20 mouse cellular contexts compared by ENCODE assay signal in the genomic region with DNA sequence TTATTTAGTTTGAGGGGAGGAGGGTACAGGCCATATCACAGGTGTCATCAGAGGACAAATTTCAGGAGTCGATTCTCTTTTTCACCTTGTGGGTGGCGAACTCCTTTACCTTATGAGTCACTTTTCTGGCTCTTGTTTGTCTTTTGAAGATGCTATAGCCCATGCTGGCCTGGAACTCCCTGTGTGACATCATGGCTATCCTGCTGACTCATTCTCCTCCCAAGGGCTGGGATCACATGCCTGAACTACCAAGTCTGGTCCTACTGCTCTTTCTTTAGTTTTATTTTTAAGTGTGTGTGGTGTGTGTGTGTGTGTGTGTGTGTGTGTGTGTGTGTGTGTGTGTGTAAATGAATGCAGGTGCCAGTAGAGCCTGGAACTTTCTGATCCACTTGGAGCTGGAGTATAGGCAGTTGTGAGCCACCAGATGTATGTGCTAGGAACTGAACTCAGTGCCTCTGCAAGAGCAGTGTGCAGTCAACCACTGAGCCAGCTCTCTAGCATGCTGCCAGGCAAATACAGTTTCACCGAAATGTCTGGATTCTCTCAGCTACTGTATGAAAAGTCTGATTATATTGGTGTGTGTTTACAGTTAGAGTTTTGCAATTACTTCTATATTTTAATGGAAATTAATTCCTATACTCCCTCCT. TPM values are rescaled to one million over a fixed set of nuclear protein-coding genes. Genes with fewer than 3 reads are reported as not detected.
DNase-seq lines count a peak whose midpoint lies in the region; ATAC-seq and TF ChIP-seq lines count a peak whose summit lies in the region.
"Had no signal": no experiment of that assay in that cellular context is flagged by ENCODE, and none has a peak within 500 bp of the region (broad histone marks: within the 10 kb centered on the region; RNA-seq: fewer than 3 reads in every experiment).

No protein-coding gene starts in this region.

- peak; percentile 85 for ATAC-seq in liver, embryonic 15.5 days (ENCODE audit: insufficient read depth)

- 62% methylated on average over 3 of the region's 3 CpGs for WGBS in liver, embryonic 15.5 days (ENCODE audit: insufficient replicate concordance)

- no peaks in the 10 kb centered on the region for H3K9me3 ChIP-seq in liver, embryonic 15.5 days (replicated peaks)
- H3K9me3 ChIP-seq: heart, embryonic 15.5 days; hindbrain, embryonic 13.5 days; limb, embryonic 12.5 days had no signal

- no peak overlapping the region for H3K4me3 ChIP-seq in C2C12 (ENCODE audit: insufficient read depth, poor library complexity, severe bottlenecking)
- H3K4me3 ChIP-seq in liver, embryonic 15.5 days (replicated peaks): no peak overlapping the region
- H3K4me3 ChIP-seq: heart, embryonic 15.5 days; hindbrain, embryonic 13.5 days; limb, embryonic 12.5 days; midbrain, embryonic 10.5 days had no signal

- no peak overlapping the region for H3K4me2 ChIP-seq in liver, embryonic 15.5 days
- H3K4me2 ChIP-seq: heart, embryonic 15.5 days; hindbrain, embryonic 13.5 days; limb, embryonic 12.5 days had no signal

- DNase-seq in NIH3T3 (ENCODE audit: low read depth): peak; percentile 71
- peak; percentile 63 for DNase-seq in c-Kit-negative CD71-positive TER-119-positive erythroid progenitor cells, embryonic 14.5 days (ENCODE audit: low read depth, low spot score)
- DNase-seq in cerebellum, adult 9-10 months: no peak
- DNase-seq in neural tube, embryonic 10.5 days (ENCODE audit: extremely low spot score, low spot score): no peak
- DNase-seq in kidney, adult 11 months: no peak
- no peak for DNase-seq in left cerebral cortex, postnatal 4 days
- DNase-seq: cerebellum, adult 11 months; kidney, adult 18-20 months; lung, postnatal 10 days; right cerebral cortex, postnatal 25 days had no signal

- H3K4me1 ChIP-seq in liver, embryonic 15.5 days (replicated peaks): peaks cover 13% of the 10 kb centered on the region
- H3K4me1 ChIP-seq: heart, embryonic 15.5 days; hindbrain, embryonic 13.5 days; limb, embryonic 12.5 days; midbrain, embryonic 10.5 days had no signal

- no peak for TF ChIP-seq CTCF in C2C12 (IDR thresholded peaks at IDR 0.05; ENCODE audit: control insufficient read depth, insufficient read depth, insufficient read length)

- no peaks in the 10 kb centered on the region for H3K27me3 ChIP-seq in C2C12 (ENCODE audit: control insufficient read depth, insufficient read depth, insufficient read length)
- H3K27me3 ChIP-seq in liver, embryonic 15.5 days: no peaks in the 10 kb centered on the region
- H3K27me3 ChIP-seq: heart, embryonic 15.5 days; hindbrain, embryonic 13.5 days; limb, embryonic 12.5 days had no signal

- intact Hi-C loops in left cerebral cortex, postnatal 4 days (cut with DNase I): no loop called here

- no peak overlapping the region for H3K9ac ChIP-seq in liver, embryonic 15.5 days
- H3K9ac ChIP-seq: heart, embryonic 15.5 days; hindbrain, embryonic 13.5 days; limb, embryonic 12.5 days had no signal

- no peaks in the 10 kb centered on the region for H3K79me3 ChIP-seq in C2C12 (ENCODE audit: low read depth)

- peak overlapping the region; percentile 72 for H3K27ac ChIP-seq in liver, embryonic 15.5 days (replicated peaks)
- H3K27ac ChIP-seq: heart, embryonic 15.5 days; hindbrain, embryonic 13.5 days; limb, embryonic 12.5 days; midbrain, embryonic 10.5 days had no signal

- H3ac ChIP-seq in C2C12 (ENCODE audit: control insufficient read depth, insufficient read length, low read depth): no peak overlapping the region

- no peaks in the 10 kb centered on the region for H3K79me2 ChIP-seq in C2C12 (ENCODE audit: control insufficient read depth, insufficient read depth)

- no peaks in the 10 kb centered on the region for H3K36me3 ChIP-seq in C2C12 (ENCODE audit: control insufficient read depth, insufficient read depth)
- no peaks in the 10 kb centered on the region for H3K36me3 ChIP-seq in liver, embryonic 15.5 days (replicated peaks)
- H3K36me3 ChIP-seq: heart, embryonic 15.5 days; hindbrain, embryonic 13.5 days; limb, embryonic 12.5 days; midbrain, embryonic 10.5 days had no signal

TF ChIP-seq in C2C12, 6 proteins besides CTCF, POLR2A, EP300 and RAD21:
- TF ChIP-seq MYOD1 (IDR thresholded peaks at IDR 0.05; ENCODE audit: control insufficient read depth, insufficient read length, low read depth): no peak
- TF ChIP-seq CEBPB (IDR thresholded peaks at IDR 0.05; ENCODE audit: low read depth): no peak
- no peak for TF ChIP-seq FOSL1 (IDR thresholded peaks at IDR 0.05; ENCODE audit: insufficient read depth, low read length, poor library complexity, severe bottlenecking)
- TF ChIP-seq USF1 (IDR thresholded peaks at IDR 0.05; ENCODE audit: low read depth): peak; percentile 39
- no peak for TF ChIP-seq MAX (IDR thresholded peaks at IDR 0.05)

RNA-seq across cellular contexts. Expression of gene Glod5, which starts 17.6 kb away (rescaled TPM):
- polyA plus RNA-seq in C2C12 (2012; fragmentation: generic; extraction: Trizol): not detected
- 0.26 and 0.36 TPM in 2 replicates for polyA plus RNA-seq in liver, embryonic 15.5 days (2015; fragmentation: Nextera tagmentation; extraction: Ambion mirVana)
- total RNA-seq in left cerebral cortex, postnatal 4 days (2021): not detected
- total RNA-seq: gastrocnemius, postnatal 4 days had no signal
- polyA plus RNA-seq: limb, embryonic 12.5 days; thymus, postnatal 0 days had no signal

RNA-seq across cellular contexts. Expression of gene Gata1, which starts 22.8 kb away (rescaled TPM):
- 0.02 TPM for polyA plus RNA-seq in C2C12 (2012; fragmentation: generic; extraction: Trizol)
- polyA plus RNA-seq in liver, embryonic 15.5 days (2015; fragmentation: Nextera tagmentation; extraction: Ambion mirVana): 117 and 126 TPM in 2 replicates
- not detected for total RNA-seq in left cerebral cortex, postnatal 4 days (2021)
- total RNA-seq: left cerebral cortex, adult 18-20 months had no signal
- polyA plus RNA-seq: frontal cortex, adult 2 months had no signal

RNA-seq across cellular contexts. Expression of gene Hdac6, which starts 53.0 kb away (rescaled TPM):
- 19.0 TPM for polyA plus RNA-seq in C2C12 (2012; fragmentation: generic; extraction: Trizol)
- 10.7 and 12.1 TPM in 2 replicates for polyA plus RNA-seq in liver, embryonic 15.5 days (2015; fragmentation: Nextera tagmentation; extraction: Ambion mirVana)
- total RNA-seq in left cerebral cortex, postnatal 4 days (2021): 10 to 100 TPM; 62.5 to 71.4 TPM

Comparison
In these comparisons a context has a peak if more than half of its experiments do, and no peak if none do; other contexts are left out.
1. DNase-seq: peak in NIH3T3 (single experiment) and c-Kit-negative CD71-positive TER-119-positive erythroid progenitor cells, embryonic 14.5 days (single experiment); none in cerebellum, adult 9-10 months (single experiment), neural tube, embryonic 10.5 days (single experiment), kidney, adult 11 months (single experiment) and left cerebral cortex, postnatal 4 days (single experiment).
2. RNA of gene Gata1, which starts 22.8 kb away (polyA plus RNA-seq): 117 to 126 TPM in liver, embryonic 15.5 days; 0.02 TPM in C2C12 (single experiment); every median in the first group is over 100 times any median in the second.